Mouse (Mus musculus): Measurements from ENCODE around the gene Slc24a4. TPM values are rescaled to one million over a fixed set of nuclear protein-coding genes. Genes with fewer than 3 reads are reported as not detected.

Gene Slc24a4
- polyA plus RNA-seq, 1 experiment from 2014 or later = 10.2 TPM

DNA sequence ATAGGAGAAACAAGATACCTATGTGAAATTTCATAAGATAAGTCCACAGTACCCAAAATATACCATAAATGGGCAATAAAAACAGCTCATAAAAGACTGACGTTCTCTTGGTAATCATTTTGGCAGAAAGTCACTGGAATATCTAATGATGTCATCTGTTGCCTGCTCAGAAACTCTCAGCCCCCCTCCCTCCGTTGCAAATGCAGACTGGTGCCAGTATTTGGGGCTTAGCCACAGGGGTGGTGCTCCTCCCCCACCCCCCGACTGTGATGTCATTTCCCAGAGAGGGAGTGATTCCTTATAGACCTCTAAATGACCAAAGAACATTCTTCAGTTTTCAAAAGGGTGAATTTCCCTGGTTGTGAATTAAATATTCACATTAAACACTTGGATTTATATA is 96.6 kb downstream of the Slc24a4 start:
- DNase-seq (ENCODE audit: low spot score) (peak; percentile 49), ATAC-seq (peak; percentile 60)
- 0 out of 2 replicates have a peak, but pooled peaks have one; percentile 23 for TF ChIP-seq EP300 (IDR thresholded peaks at IDR 0.05)
- TF ChIP-seq CTCF (IDR thresholded peaks at IDR 0.05) = no peak
- Histone ChIP-seq H3K4me3 (ENCODE audit: low read depth, low read length) (no peak overlapping the region), H3K9ac (replicated peaks; ENCODE audit: low read depth) (no peak overlapping the region), H3K27ac (ENCODE audit: low read length) (no peak overlapping the region), H3K4me2 (replicated peaks; ENCODE audit: low read depth, low read length) (no peak overlapping the region), H3K36me3 (ENCODE audit: insufficient read depth, low read length) (no peaks in the 10 kb centered on the region), H3K9me3 (ENCODE audit: low read length) (no peaks in the 10 kb centered on the region), H3K4me1 (ENCODE audit: insufficient read depth, low read depth, low read length) (no peaks in the 10 kb centered on the region), H3K27me3 (replicated peaks; ENCODE audit: insufficient read depth, low read length) (no peaks in the 10 kb centered on the region)
- WGBS = 36% methylated on average over 3 of the region's 3 CpGs

DNA sequence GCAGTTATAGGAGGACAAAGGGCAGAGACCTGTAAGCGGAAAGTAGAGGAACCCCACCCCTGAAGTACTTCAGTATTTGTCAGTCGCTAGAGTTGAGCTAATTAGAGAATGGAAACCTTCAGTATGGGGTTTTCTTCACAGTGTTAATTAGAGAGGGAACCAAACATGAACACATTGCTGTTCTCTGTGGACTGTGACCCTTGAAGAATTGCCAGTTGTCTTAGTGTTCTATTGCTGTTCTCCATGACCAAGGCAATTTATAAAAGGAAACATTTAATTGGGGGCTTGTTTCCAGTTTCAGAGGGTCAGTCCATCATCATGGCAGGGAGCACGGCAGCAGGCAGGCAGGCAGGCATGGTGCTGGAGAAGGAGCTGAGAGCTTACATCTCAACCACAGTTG is 107.0 kb downstream of the Slc24a4 start:
- ATAC-seq = no peak
- 84% methylated on average over 3 of the region's 3 CpGs for WGBS
- H3K4me3 ChIP-seq (ENCODE audit: low read depth, low read length) = no peak overlapping the region
- H3K36me3 ChIP-seq (ENCODE audit: insufficient read depth, low read length) = no peaks in the 10 kb centered on the region
- H3K4me1 ChIP-seq (ENCODE audit: insufficient read depth, low read depth, low read length) = no peaks in the 10 kb centered on the region
- H3K27me3 ChIP-seq (replicated peaks; ENCODE audit: insufficient read depth, low read length) = no peaks in the 10 kb centered on the region
- no peak for DNase-seq (ENCODE audit: low spot score)
- TF ChIP-seq EP300 (IDR thresholded peaks at IDR 0.05) = no peak
- TF ChIP-seq CTCF (IDR thresholded peaks at IDR 0.05) = no peak
- no peak overlapping the region for H3K4me2 ChIP-seq (replicated peaks; ENCODE audit: low read depth, low read length)
- H3K27ac ChIP-seq (ENCODE audit: low read length) = no peak overlapping the region
- H3K9me3 ChIP-seq (ENCODE audit: low read length) = no peaks in the 10 kb centered on the region
- no peak overlapping the region for H3K9ac ChIP-seq (replicated peaks; ENCODE audit: low read depth)

DNA sequence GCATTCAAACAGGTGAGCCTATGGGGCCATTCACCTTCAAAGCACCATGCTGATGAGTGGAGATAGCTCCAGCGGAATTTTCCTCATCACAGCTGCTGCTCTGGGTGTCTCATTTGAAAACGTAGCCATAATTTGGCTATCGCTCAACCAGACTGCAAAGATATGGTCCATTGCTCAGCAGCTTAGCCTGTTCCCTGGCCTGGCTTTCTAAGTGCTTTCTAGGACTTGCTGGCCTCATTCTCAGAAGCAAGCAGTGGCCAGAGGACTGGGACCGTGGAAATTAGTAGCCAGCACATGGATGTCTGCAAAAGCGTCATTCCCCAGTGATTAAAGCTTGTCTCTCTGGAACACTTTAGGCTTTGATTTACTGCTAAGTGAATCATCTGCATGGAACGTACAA is 107.8 kb downstream of the Slc24a4 start:
- Histone ChIP-seq H3K27ac (ENCODE audit: low read length) (no peak overlapping the region), H3K36me3 (ENCODE audit: insufficient read depth, low read length) (no peaks in the 10 kb centered on the region), H3K9me3 (ENCODE audit: low read length) (no peaks in the 10 kb centered on the region), H3K27me3 (replicated peaks; ENCODE audit: insufficient read depth, low read length) (no peaks in the 10 kb centered on the region), H3K9ac (replicated peaks; ENCODE audit: low read depth) (no peak overlapping the region), H3K4me1 (ENCODE audit: insufficient read depth, low read depth, low read length) (no peaks in the 10 kb centered on the region), H3K4me3 (ENCODE audit: low read depth, low read length) (no peak overlapping the region), H3K4me2 (replicated peaks; ENCODE audit: low read depth, low read length) (no peak overlapping the region)
- DNase-seq (ENCODE audit: low spot score) = no peak
- 88% methylated on average over 6 of the region's 6 CpGs for WGBS
- no peak for ATAC-seq
- TF ChIP-seq CTCF (IDR thresholded peaks at IDR 0.05) (no peak), EP300 (IDR thresholded peaks at IDR 0.05) (no peak)

DNA sequence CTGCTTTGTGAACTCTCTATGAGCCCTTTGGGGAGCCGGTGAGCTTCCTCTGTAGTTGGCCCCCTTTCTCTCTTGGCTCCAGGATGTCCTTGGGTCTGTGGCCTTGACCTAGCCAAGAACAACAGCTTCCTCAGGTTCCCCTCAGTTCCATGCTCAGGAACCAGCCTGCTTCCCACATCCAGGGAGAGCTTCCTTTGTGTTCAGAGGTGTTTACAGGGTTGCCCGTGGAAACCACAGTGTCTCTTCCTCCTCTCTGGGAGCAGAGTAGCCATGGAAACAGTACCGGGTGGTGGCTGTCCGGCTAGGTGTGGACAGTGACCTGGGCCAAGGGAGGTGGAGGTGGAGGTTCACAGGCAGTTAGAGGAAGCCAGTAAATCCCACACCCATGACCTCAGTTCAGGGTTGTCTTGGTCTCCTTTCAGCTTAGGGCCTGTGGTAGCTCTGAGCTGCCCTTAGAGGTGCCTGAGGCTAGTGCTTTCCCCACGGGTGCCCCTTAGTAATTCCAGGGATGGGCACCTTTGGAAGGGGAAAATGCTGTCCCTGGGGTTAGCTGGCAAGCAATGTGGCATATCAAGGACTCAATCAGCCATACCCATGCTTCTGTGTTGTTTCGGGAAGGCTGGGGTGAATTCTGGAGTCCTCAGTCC is 113.7 kb downstream of the Slc24a4 start:
- Histone ChIP-seq H3K27me3 (replicated peaks; ENCODE audit: insufficient read depth, low read length) (no peaks in the 10 kb centered on the region), H3K36me3 (ENCODE audit: insufficient read depth, low read length) (no peaks in the 10 kb centered on the region), H3K4me3 (ENCODE audit: low read depth, low read length) (no peak overlapping the region), H3K9me3 (ENCODE audit: low read length) (no peaks in the 10 kb centered on the region), H3K4me1 (ENCODE audit: insufficient read depth, low read depth, low read length) (no peaks in the 10 kb centered on the region), H3K4me2 (replicated peaks; ENCODE audit: low read depth, low read length) (no peak overlapping the region), H3K27ac (ENCODE audit: low read length) (no peak overlapping the region), H3K9ac (replicated peaks; ENCODE audit: low read depth) (no peak overlapping the region)
- TF ChIP-seq CTCF (IDR thresholded peaks at IDR 0.05) (no peak), EP300 (IDR thresholded peaks at IDR 0.05) (no peak)
- 47% methylated on average over 6 of the region's 6 CpGs for WGBS
- DNase-seq (ENCODE audit: low spot score) (peak; percentile 40), ATAC-seq (peak; percentile 62)

DNA sequence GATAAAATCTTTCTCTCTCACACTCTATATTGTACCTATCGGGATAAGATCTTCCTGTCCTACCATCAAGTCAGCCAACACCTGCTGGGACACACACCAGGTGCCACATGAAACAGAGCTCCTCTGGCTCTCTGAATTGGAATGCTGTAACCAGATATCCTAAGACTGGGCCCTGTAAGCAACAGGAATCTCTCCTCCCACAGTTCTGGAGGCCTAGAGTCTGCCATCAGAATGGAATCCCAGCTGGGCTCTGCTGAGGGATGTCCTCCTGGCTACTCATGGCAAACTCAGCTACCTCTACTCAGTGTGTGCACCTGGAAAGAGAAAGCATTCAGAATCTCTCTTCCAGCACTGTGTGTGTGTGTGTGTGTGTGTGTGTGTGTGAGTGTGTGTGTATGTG is 115.4 kb downstream of the Slc24a4 start:
- no peak for DNase-seq (ENCODE audit: low spot score)
- TF ChIP-seq EP300 (IDR thresholded peaks at IDR 0.05) = no peak
- no peak for TF ChIP-seq CTCF (IDR thresholded peaks at IDR 0.05)
- Histone ChIP-seq H3K4me3 (ENCODE audit: low read depth, low read length) (no peak overlapping the region), H3K36me3 (ENCODE audit: insufficient read depth, low read length) (no peaks in the 10 kb centered on the region), H3K9me3 (ENCODE audit: low read length) (no peaks in the 10 kb centered on the region), H3K27me3 (replicated peaks; ENCODE audit: insufficient read depth, low read length) (no peaks in the 10 kb centered on the region), H3K9ac (replicated peaks; ENCODE audit: low read depth) (no peak overlapping the region), H3K4me1 (ENCODE audit: insufficient read depth, low read depth, low read length) (no peaks in the 10 kb centered on the region), H3K27ac (ENCODE audit: low read length) (no peak overlapping the region), H3K4me2 (replicated peaks; ENCODE audit: low read depth, low read length) (no peak overlapping the region)
- ATAC-seq = no peak
- 35% methylated on average over 1 of the region's 1 CpGs for WGBS

DNA sequence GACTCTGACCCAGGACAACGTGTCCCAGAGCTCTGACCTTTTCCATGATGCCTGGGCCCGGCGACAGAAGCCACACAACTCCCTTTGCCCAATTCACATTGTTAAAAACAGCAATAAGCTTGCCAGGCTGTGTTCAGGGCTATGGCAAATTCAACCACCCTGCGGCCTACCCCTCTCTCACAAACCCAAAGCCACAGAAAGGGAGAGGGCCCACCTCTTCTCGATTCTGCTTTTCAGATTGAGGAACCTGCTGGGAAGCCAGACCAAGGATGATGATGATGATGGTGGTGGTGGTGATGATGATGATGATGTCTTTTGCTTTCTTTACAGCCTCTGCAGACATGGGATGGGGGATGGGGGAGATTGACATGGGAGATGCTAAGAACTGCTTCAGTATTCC is 117.7 kb downstream of the Slc24a4 start:
- no peaks in the 10 kb centered on the region for H3K27me3 ChIP-seq (replicated peaks; ENCODE audit: insufficient read depth, low read length)
- H3K9me3 ChIP-seq (ENCODE audit: low read length) = no peaks in the 10 kb centered on the region
- H3K9ac ChIP-seq (replicated peaks; ENCODE audit: low read depth) = no peak overlapping the region
- WGBS = 97% methylated on average over 5 of the region's 5 CpGs
- no peak overlapping the region for H3K4me3 ChIP-seq (ENCODE audit: low read depth, low read length)
- ATAC-seq (no peak), DNase-seq (ENCODE audit: low spot score) (no peak)
- no peak for TF ChIP-seq CTCF (IDR thresholded peaks at IDR 0.05)
- no peak for TF ChIP-seq EP300 (IDR thresholded peaks at IDR 0.05)
- H3K4me2 ChIP-seq (replicated peaks; ENCODE audit: low read depth, low read length) = no peak overlapping the region
- no peak overlapping the region for H3K27ac ChIP-seq (ENCODE audit: low read length)
- no peaks in the 10 kb centered on the region for H3K36me3 ChIP-seq (ENCODE audit: insufficient read depth, low read length)
- H3K4me1 ChIP-seq (ENCODE audit: insufficient read depth, low read depth, low read length) = no peaks in the 10 kb centered on the region

DNA sequence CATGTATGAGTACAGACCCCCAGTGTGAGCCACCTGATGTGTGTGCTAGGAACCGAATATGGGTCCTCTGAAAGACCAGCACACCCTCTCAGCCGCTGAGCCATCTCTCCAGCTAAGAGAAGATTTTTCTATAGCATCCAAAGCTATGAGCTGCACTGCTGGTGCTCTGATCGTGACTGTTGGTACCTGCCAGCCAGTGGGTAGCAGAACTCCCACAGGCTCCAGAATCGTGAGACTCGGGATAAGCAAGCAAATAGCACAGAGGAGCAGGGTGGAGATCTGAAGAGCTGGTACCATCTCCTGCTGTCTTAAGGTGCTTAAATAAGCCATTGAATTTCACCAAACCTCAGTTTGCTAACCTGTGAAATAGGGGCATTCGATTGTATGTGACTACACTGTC is 119.6 kb downstream of the Slc24a4 start:
- H3K27me3 ChIP-seq (replicated peaks; ENCODE audit: insufficient read depth, low read length) = no peaks in the 10 kb centered on the region
- H3K4me1 ChIP-seq (ENCODE audit: insufficient read depth, low read depth, low read length) = no peaks in the 10 kb centered on the region
- no peaks in the 10 kb centered on the region for H3K36me3 ChIP-seq (ENCODE audit: insufficient read depth, low read length)
- H3K4me2 ChIP-seq (replicated peaks; ENCODE audit: low read depth, low read length) = no peak overlapping the region
- no peak overlapping the region for H3K4me3 ChIP-seq (ENCODE audit: low read depth, low read length)
- ATAC-seq (no peak), DNase-seq (ENCODE audit: low spot score) (no peak)
- no peak overlapping the region for H3K27ac ChIP-seq (ENCODE audit: low read length)
- no peak overlapping the region for H3K9ac ChIP-seq (replicated peaks; ENCODE audit: low read depth)
- 95% methylated on average over 6 of the region's 6 CpGs for WGBS
- TF ChIP-seq CTCF (IDR thresholded peaks at IDR 0.05) (no peak), EP300 (IDR thresholded peaks at IDR 0.05) (no peak)
- H3K9me3 ChIP-seq (ENCODE audit: low read length) = no peaks in the 10 kb centered on the region

Data from lung, postnatal 0 days (tissue).